Mouse (Mus musculus): ENCODE data around the gene Pdgfc. TPM values are rescaled to one million over a fixed set of nuclear protein-coding genes. Genes with fewer than 3 reads are reported as not detected.
"Not testable (repeated sequence)": the region's sequence is repeated elsewhere in the genome, so short reads cannot be mapped to it uniquely, and the experiment has no call there.

Pdgfc gene
- total RNA-seq, 2 experiments from 2014 or later: not detected

GRCm38 (mm10) chr3:81136985-81137384, 100.8 kb downstream of the Pdgfc start:
- ATAC-seq (replicated peaks; ENCODE audit: low FRiP score, low TSS enrichment, poor library complexity, severe bottlenecking): no peak

- ATAC-seq (replicated peaks; ENCODE audit: low FRiP score, low TSS enrichment, poor library complexity, severe bottlenecking): not testable (repeated sequence)
Measured at GRCm38 (mm10) chr3:81138030-81138429, 101.8 kb downstream of the Pdgfc start.

DNA sequence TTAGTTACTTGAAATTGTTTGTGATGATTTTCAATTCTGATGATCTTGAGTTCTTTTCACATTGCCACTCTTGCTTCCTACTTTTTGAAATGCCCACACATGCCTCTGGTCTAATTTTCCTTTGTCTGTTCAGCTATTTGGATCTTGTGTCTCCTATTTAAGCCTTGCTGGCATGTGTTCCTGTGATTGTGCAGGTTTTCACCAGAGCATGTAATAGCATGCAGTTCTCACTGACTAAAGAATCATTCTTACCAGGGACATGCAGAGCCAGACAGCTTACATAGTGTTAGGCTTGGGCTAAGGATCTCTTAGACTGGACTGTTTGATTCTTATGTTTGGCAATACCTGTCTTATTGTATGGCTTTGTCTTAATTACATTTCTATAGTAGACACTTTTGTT, 107.5 kb downstream of the Pdgfc start:
- ATAC-seq (replicated peaks; ENCODE audit: low FRiP score, low TSS enrichment, poor library complexity, severe bottlenecking): no peak

DNA sequence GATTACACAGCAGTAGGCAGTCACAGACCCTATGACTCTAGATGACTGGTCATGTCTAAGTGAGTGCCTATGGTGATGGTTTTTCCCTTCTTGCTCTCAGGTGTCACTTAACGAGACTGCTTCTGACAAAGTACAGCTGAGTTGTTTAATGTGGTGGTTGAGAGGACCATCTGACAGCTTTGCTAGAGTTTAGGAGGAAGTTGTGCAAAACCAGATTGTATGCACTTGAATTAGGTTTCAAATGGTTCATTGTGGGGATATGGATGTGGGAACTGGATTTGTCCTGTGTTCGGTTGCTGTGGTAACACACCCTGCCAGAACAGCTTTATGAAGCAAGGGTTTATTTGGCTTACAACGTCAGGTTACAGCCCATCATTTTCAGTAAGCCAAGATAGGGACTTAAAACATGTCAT, 112.9 kb downstream of the Pdgfc start:
- no peak for ATAC-seq (replicated peaks; ENCODE audit: low FRiP score, low TSS enrichment, poor library complexity, severe bottlenecking)

GRCm38 (mm10) chr3:81150228-81150627, 114.0 kb downstream of the Pdgfc start:
- no peak for ATAC-seq (replicated peaks; ENCODE audit: low FRiP score, low TSS enrichment, poor library complexity, severe bottlenecking)

- ATAC-seq (replicated peaks; ENCODE audit: low FRiP score, low TSS enrichment, poor library complexity, severe bottlenecking): no peak
Measured at GRCm38 (mm10) chr3:81154420-81154819, 118.2 kb downstream of the Pdgfc start.

GRCm38 (mm10) chr3:81160457-81161165, 124.4 kb downstream of the Pdgfc start:
- no peak for ATAC-seq (replicated peaks; ENCODE audit: low FRiP score, low TSS enrichment, poor library complexity, severe bottlenecking)

DNA sequence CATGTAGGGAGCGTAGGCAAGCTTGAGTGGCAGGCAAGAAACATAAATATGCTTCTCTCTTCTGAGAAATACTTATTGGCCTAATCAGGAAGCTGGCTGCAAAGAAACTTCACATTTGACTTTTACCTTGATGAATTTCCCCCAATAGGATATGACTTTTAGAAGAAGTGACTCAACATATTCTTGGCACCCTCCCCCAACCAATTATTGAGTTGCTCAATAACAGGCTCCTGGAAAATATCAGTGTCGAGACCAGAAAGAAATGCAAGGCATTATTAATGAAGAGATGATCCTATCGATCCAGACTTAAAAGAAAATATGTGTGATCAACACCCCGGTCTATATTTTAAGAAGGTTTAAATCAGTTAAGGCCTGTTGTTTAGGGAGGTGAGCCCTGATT, 125.9 kb downstream of the Pdgfc start:
- no peak for ATAC-seq (replicated peaks; ENCODE audit: low FRiP score, low TSS enrichment, poor library complexity, severe bottlenecking)

GRCm38 (mm10) chr3:81164091-81164490, 127.9 kb downstream of the Pdgfc start:
- no peak for ATAC-seq (replicated peaks; ENCODE audit: low FRiP score, low TSS enrichment, poor library complexity, severe bottlenecking)

DNA sequence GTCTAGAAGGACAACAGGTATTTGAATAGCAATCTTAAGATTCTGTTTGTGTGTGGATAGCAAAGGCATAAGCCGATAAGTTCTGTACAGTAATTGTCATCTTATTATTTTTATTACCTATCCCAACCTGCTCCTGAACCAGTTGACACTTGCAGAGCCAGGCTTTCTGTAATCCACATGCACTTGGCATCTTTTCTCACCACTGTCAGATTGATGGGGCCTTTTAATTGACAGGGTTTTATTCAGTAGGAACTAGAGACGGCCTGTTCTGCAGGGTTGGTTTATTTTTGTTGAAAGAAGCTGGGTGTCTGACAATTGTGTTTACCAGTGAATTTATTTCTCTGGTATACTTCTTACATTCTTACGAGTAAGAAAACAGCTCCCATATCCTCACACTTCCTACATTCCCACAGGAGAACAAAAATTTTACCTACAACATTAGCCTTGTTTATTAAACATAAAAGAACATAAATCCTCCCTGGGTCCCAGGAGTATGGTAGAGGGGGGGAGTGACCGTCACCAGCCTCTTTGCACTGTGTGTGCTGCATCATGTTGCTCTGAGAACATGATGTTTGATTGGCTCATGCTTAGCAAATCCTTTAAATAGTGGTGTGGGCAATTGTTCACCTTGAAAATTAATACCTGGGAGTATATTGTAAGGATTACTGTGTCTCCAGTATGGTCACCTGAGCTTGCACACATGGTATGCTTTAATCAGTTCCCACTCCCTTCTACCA, 134.0 kb downstream of the Pdgfc start:
- ATAC-seq (replicated peaks; ENCODE audit: low FRiP score, low TSS enrichment, poor library complexity, severe bottlenecking): no peak

DNA sequence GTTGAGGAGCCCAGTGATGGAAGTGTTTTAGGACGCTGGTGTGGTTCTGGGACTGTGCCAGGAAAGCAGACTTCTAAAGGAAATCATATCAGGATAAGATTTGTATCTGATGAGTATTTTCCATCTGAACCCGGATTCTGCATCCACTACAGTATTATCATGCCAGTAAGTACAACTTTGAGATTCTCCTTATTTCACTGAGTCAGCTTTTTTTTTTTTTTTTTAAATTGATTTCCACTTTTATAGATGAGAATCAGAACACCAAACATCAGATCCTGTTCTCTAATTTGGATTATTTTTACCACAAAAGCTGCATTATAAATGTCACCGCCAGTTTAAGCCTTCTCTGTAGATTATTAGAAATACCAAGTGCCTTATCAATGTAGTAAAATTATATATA, 138.6 kb downstream of the Pdgfc start:
- ATAC-seq (replicated peaks; ENCODE audit: low FRiP score, low TSS enrichment, poor library complexity, severe bottlenecking): no peak

DNA sequence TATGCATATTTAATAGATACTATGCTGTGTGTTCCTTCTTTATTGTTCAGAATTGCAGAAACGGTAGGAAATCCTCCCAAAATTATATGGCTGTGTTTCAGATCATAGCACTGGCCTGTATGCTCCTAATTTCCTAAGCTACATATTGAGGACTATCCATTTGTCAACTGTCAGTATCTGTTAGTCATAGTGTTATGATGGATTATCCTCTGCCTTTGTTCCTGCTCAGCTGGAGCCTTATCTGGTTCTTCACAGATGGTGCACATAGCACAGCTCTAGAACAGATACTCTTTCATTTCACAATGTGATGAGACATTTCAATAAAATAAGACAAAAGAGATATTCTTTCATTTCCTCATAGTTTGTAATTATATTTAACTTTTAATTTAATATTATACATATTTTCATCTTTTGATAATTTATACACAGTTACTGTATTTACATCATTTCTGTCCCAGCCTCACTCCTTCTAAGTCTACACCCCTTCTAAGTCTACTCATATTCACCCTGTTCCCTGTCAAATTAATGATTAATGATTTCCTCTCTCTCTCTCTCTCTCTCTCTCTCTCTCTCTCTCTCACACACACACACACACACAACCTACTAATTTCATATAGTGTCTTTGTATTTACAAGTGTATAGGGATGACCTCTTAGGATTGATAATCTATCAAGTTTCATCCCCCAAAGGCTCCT, 145.2 kb downstream of the Pdgfc start:
- no peak for ATAC-seq (replicated peaks; ENCODE audit: low FRiP score, low TSS enrichment, poor library complexity, severe bottlenecking)

DNA sequence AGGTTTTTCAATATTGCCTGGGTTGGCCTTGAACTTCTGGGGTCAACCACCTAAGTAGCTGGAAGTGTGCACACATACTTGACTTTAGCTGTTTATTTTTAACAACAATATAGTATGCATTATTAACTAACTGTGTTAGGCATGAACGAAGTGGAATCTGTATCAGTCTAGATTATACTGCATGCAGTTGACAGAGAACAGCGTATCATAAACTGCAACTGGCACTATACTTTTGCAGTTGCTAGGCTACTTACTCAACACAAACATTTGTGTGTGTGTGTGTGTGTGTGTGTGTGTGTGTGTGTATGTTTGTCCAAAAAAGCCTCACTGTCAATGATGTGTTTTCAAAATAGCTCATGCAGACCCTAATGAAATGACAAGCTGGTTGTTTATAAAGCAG, 160.7 kb downstream of the Pdgfc start:
- no peak for ATAC-seq (replicated peaks; ENCODE audit: low FRiP score, low TSS enrichment, poor library complexity, severe bottlenecking)

DNA sequence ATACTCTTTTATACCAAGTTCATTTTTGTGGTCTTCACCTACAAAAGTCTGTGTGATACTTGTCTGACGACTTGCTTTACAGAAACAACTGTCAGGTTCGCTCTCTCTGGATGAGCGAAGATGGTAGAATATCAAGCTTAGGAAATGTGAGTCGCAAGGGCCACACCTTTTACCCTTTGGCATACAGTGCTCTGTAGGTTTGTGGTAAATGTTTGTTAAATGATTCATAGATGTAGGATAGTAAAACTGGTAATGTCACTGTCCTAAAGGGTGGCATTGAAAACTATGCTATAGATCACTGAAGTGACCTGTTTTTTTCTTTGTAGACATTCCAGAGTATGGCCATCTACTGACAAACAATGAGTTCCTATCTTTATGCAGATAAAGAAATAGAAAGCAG, 161.4 kb downstream of the Pdgfc start:
- ATAC-seq (replicated peaks; ENCODE audit: low FRiP score, low TSS enrichment, poor library complexity, severe bottlenecking): no peak

- no peak for ATAC-seq (replicated peaks; ENCODE audit: low FRiP score, low TSS enrichment, poor library complexity, severe bottlenecking)
Measured at GRCm38 (mm10) chr3:81200647-81201046, 164.4 kb downstream of the Pdgfc start.

DNA sequence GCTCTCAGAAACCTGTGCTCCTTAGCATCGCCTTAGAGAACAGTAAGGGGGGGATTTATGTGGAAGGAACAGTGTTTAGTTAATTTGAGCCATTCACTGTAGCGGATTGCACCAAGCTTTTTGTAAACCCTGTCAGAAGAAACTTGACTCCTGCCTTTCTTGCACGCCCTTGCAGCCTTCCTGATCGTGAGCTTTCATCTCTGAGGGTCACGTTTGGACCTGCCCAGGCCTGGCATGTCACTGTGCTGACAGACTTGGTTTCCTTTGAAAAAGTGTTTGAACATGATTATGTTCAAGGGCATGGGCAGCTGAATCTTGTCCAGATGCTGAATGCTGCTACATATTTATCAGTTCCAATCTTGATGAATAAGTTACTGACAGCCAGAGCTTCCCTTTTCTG, 169.0 kb downstream of the Pdgfc start:
- no peak for ATAC-seq (replicated peaks; ENCODE audit: low FRiP score, low TSS enrichment, poor library complexity, severe bottlenecking)

- ATAC-seq (replicated peaks; ENCODE audit: low FRiP score, low TSS enrichment, poor library complexity, severe bottlenecking): no peak
Measured at GRCm38 (mm10) chr3:81208246-81208645, 172.0 kb downstream of the Pdgfc start.

DNA sequence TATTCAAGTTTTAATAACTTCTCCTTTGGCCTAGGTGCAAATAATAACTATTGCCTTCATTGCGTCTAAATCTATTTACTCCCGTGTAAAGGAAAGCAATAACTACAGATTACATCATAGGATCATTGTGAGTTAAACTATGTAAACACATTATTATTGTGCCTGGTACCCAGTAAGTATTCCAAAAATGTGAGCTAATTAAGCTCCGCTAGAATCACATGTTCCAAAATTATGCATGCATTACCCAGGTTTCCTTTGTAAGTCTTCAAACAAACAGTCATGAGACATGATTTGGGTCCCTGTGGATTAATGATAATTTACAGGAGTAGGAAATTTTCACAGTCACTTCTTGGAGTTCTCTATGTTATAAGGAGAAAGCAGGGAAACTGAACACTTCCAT, 174.9 kb downstream of the Pdgfc start:
- no peak for ATAC-seq (replicated peaks; ENCODE audit: low FRiP score, low TSS enrichment, poor library complexity, severe bottlenecking)

DNA sequence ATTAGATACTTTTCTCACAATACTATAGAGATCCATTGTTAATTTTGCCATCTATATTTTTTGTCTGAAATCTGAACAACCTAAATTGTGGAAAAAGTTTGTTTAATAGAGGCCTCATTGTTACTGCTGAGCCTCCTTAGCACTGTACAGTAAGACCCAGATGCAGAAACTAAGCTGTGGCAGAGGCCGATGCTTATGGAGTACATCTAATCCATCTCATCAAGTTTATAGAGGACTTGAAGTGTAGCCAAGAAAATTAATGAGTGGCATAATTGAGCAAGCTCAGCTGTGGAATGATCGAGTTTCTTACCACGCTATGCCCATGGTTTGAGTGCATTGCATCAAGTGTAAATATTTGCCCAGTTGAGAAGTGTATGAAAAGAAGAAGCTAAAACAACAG, 175.4 kb downstream of the Pdgfc start:
- ATAC-seq (replicated peaks; ENCODE audit: low FRiP score, low TSS enrichment, poor library complexity, severe bottlenecking): no peak

- ATAC-seq (replicated peaks; ENCODE audit: low FRiP score, low TSS enrichment, poor library complexity, severe bottlenecking): no peak
Measured at GRCm38 (mm10) chr3:81215547-81216118, 179.4 kb downstream of the Pdgfc start.
